Mouse (Mus musculus): ENCODE results near the gene Slc31a2.

DNA sequence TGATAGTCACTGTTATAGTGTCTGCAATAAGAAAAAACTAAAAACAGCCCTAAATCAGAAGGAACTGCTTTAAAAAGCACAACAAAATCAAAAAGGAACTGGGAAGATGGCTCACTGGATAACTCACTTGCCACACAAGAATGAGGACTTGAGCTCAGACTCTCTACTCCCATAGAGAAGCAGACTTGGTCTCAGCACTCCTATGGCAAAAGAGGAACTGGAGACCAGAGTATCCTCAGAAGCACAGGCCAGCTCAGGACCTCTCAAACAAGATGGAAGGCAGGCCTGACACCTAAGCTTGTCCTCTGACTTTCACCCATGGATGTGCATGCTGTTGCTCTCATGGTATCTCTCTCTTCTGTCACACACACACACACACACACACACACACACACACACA lies 46.0 kb downstream of the Slc31a2 start:
- no peak for TF ChIP-seq POLR2A (IDR thresholded peaks at IDR 0.05; ENCODE audit: low read depth, low read length)
- TF ChIP-seq CTCF (IDR thresholded peaks at IDR 0.05; ENCODE audit: extremely low read depth, insufficient read length, insufficient replicate concordance, low read depth, low read length), result no peak
